Mouse (Mus musculus) bone marrow, adult 2 months (tissue): Measurements from ENCODE around the gene Fchsd2. TPM values are rescaled to one million over a fixed set of nuclear protein-coding genes. Genes with fewer than 3 reads are reported as not detected.

Source experiments
- H3K27ac ChIP-seq: fragments of 200-500 bp; 2 replicates; pipeline ENCODE4 v1.5.1; 2012; ENCODE audit warnings: low read depth, mild to moderate bottlenecking, control low read depth, inconsistent platforms, low read length; ENCODE audit not compliant: control insufficient read depth, poor library complexity, insufficient read depth
- H3K4me1 ChIP-seq: fragments of 200-500 bp; 2 replicates; pipeline ENCODE4 v1.6.1; 2011; ENCODE audit warnings: low read length; ENCODE audit not compliant: control insufficient read depth, insufficient read depth
- H3K4me3 ChIP-seq: fragments of 200-500 bp; replicated peaks from 2 replicates; pipeline ENCODE3; 2011; ENCODE audit warnings: mild to moderate bottlenecking, low read depth, low read length, control low read depth; ENCODE audit not compliant: control insufficient read depth
- CTCF ChIP-seq: fragments of 200-500 bp; IDR thresholded peaks from 2 replicates; pipeline ENCODE4 v1.5.1; 2011; ENCODE audit warnings: low read length, control low read depth; ENCODE audit not compliant: control insufficient read depth, insufficient read depth
- POLR2A ChIP-seq: fragments of 200-500 bp; IDR thresholded peaks from 2 replicates; pipeline ENCODE4 v1.6.1; 2011; ENCODE audit warnings: low read depth, mild to moderate bottlenecking, control low read depth, low read length, borderline replicate concordance; ENCODE audit not compliant: control insufficient read depth
- whole genome bisulfite sequencing: fragments of 180-500 bp; shearing (Covaris S2); methylation state at CpG from one replicate; pipeline ENCODE4 v1.1.7; 2018; 5-methylcytosine and 5-hydroxymethylcytosine counted together
- polyA plus RNA-seq: library from polyadenylated mRNA; stranded (reverse); fragments of >200 nt; gene quantifications from 2 replicates; pipeline ENCODE4 v1.2.4, GENCODE M21; 2011; ENCODE audit warnings: low replicate concordance; ENCODE audit not compliant: missing spikeins, insufficient read depth, insufficient read length

Fchsd2 gene
- polyA plus RNA-seq, 1 experiment = 22.6 TPM

GRCm38 (mm10) chr7:101066650-101067346 lies 25.9 kb upstream of the Fchsd2 start:
- WGBS = 18% methylated on average over 3 of the region's 3 CpGs
- Histone ChIP-seq H3K4me3 (no peak overlapping the region), H3K27ac (peak overlapping the region; percentile 28), H3K4me1 (peaks cover 10% of the 10 kb centered on the region; the same call in 1 of the 2 replicates)
- no peak for TF ChIP-seq POLR2A
- TF ChIP-seq CTCF = no peak

DNA sequence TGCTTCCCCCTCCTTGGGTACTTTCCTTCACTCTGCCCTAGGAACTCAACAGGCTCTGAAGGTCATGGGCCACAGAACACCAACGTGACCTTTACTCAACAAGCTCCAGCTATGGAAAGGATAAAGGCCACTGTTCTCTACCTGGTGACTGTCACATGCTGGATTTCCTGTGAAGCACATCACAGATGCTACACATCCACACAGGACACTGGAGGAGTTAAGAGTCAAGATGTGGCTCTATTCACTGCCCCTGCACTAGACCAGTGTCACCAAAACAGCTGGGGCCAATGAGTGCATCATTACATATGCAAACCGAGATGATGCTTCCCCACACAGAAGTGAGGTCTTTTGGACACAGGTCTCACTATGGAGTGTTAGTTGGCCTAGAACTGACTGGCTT lies 25.1 kb upstream of the Fchsd2 start:
- Histone ChIP-seq H3K4me1 (peaks cover 10% of the 10 kb centered on the region; the same call in 1 of the 2 replicates), H3K27ac (no peak overlapping the region), H3K4me3 (no peak overlapping the region)
- 68% methylated on average over 2 of the region's 2 CpGs for WGBS
- TF ChIP-seq CTCF = no peak
- TF ChIP-seq POLR2A = no peak

DNA sequence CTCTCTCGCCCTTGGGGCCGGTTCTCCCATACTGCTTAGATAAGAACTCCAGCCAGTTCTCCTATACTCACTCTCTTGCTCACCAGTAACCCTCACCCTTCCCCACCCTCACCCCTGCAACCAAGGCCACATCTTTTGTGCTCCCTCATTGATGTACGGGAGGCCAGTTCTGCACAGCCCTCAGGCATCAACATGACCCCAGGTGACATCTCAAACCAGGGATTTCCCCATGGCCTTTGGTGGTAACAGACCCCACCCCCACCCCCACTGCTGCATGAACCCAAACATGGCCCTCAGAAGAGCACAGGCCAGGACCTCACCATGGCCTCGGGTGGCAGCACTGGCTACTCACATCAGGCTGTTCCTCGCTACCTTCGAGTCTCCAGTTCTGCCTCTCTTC lies 23.4 kb upstream of the Fchsd2 start:
- no peak for TF ChIP-seq POLR2A
- TF ChIP-seq CTCF = no peak
- no peak overlapping the region for H3K4me3 ChIP-seq
- no peak overlapping the region for H3K27ac ChIP-seq
- H3K4me1 ChIP-seq = peaks cover 16% of the 10 kb centered on the region; the same call in 1 of the 2 replicates
- 69% methylated on average over 6 of the region's 6 CpGs for WGBS

DNA sequence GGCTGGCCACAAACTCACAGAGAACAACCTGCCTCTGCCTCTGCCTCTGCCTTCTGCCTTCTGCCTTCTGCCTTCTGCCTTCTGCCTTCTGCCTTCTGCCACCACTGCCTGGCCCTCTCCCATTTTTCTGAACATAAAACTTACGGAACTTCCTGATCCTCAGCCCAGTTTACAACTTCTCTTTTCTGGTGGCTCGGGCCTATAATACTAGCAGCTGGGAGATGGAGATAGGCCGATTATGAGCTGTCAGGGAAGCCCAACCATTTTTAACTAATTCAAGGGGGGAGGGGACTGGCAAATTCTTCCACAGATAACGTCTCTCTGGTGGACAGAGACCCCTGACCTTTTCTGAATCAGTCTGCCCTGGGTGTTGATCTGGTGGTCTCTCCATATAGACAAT lies 22.3 kb upstream of the Fchsd2 start:
- Histone ChIP-seq H3K4me1 (peaks cover 15% of the 10 kb centered on the region; the same call in 1 of the 2 replicates), H3K4me3 (no peak overlapping the region), H3K27ac (no peak overlapping the region)
- TF ChIP-seq POLR2A (no peak), CTCF (no peak)
- WGBS = 9% methylated on average over 4 of the region's 4 CpGs

- Histone ChIP-seq H3K4me3 (no peak overlapping the region), H3K4me1 (peaks cover 14% of the 10 kb centered on the region; the same call in 1 of the 2 replicates), H3K27ac (no peak overlapping the region)
- TF ChIP-seq CTCF (no peak), POLR2A (no peak)
- WGBS = 11% methylated on average over 6 of the region's 6 CpGs
These were observed 21.6 kb upstream of the Fchsd2 start for GRCm38 (mm10) chr7:101071020-101071419.

DNA sequence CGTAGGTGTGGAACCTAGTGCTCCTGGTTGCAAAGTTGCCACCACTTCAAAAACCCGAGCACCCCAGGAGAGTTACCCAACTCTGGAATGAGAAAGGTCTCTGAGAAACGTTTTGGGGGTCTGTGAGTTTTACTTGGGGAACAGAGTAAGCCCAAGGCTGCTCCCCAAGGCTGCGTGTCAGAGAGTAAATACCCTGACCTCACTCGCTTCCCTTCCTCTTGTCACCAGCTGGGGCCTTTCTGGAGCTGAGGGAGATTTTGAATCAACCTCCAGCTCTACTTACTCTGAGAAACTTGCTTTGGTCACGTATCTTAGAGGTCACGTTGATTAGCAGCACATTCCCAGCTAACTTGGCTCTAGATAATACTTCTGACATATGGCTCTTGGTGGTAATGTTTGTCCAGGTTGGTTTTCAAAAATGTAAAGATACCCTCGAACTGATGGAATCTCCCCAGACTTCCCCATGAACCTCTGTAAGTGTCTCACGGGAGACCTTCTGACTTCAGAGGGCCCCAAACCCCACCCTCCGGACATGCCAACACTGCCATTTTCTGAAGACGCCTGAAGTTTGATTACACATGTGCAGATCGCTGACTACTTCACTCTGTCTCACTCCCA lies 20.4 kb upstream of the Fchsd2 start:
- H3K4me3 ChIP-seq = no peak overlapping the region
- peaks cover 8% of the 10 kb centered on the region; the same call in 1 of the 2 replicates for H3K4me1 ChIP-seq
- WGBS = 32% methylated on average over 12 of the region's 12 CpGs
- TF ChIP-seq CTCF = no peak
- TF ChIP-seq POLR2A = no peak
- no peak overlapping the region for H3K27ac ChIP-seq

- WGBS = 15% methylated on average over 8 of the region's 8 CpGs
- no peak overlapping the region for H3K27ac ChIP-seq
- TF ChIP-seq POLR2A (no peak), CTCF (no peak)
- no peak overlapping the region for H3K4me3 ChIP-seq
- H3K4me1 ChIP-seq = peaks cover 8% of the 10 kb centered on the region; the same call in 1 of the 2 replicates
These were observed 18.4 kb upstream of the Fchsd2 start for GRCm38 (mm10) chr7:101074170-101074767.

DNA sequence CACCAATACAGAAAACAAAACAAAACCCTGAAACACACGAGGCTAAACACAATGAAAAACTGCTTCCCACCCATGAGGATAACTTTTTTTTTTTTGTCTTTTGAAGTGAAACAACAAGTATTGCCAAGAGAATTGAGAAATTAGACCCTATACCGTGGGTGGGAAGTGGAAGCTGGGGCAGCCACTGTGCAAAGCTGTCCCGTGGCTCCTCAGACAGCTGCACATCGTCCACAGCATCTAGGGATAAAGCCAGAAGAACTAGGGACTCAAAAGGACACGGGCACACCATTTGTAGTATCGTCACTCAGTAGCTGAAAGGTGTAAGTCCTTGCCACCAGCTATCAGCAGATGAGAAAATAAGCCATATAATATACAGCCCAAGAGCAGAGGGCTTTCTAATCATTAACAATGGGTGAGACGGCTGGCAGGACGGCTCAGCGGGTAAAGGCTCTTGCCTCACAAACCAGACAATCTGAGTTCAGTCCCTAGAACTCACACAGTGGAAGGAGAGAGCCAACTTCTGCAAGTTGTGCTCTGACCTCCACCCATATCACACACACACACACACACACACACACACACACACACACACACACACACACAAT lies 9.0 kb upstream of the Fchsd2 start:
- Histone ChIP-seq H3K27ac (no peak overlapping the region), H3K4me3 (no peak overlapping the region), H3K4me1 (peaks cover 1% of the 10 kb centered on the region)
- WGBS = 46% methylated on average over 9 of the region's 9 CpGs
- TF ChIP-seq CTCF (no peak), POLR2A (no peak)
